Mouse (Mus musculus): Measurements from ENCODE around the gene Bglap.
"Not testable (repeated sequence)": the region's sequence is repeated elsewhere in the genome, so short reads cannot be mapped to it uniquely, and the experiment has no call there.

Gene Bglap

GRCm38 (mm10) chr3:88384364-88384763 lies at the start of gene Bglap:
TSS of gene Bglap (minus strand) at chr3:88384464.
- no peak for DNase-seq (ENCODE audit: low spot score)

- not testable (repeated sequence) for DNase-seq (ENCODE audit: low spot score)
These were observed 44.4 kb upstream of the Bglap start for GRCm38 (mm10) chr3:88428639-88429038.

- no peak for DNase-seq (ENCODE audit: low spot score)
These were observed 43.2 kb upstream of the Bglap start for GRCm38 (mm10) chr3:88427342-88427905.

- no peak for DNase-seq (ENCODE audit: low spot score)
These were observed 41.6 kb upstream of the Bglap start for GRCm38 (mm10) chr3:88425708-88426420.

GRCm38 (mm10) chr3:88425330-88425689 lies 41.0 kb upstream of the Bglap start:
- DNase-seq (ENCODE audit: low spot score): no peak

GRCm38 (mm10) chr3:88424605-88425329 lies 40.5 kb upstream of the Bglap start, which contains the start of gene Slc25a44:
TSS of gene Slc25a44 (minus strand) at chr3:88425139.
- peak; percentile 99 for DNase-seq (ENCODE audit: low spot score)

GRCm38 (mm10) chr3:88422020-88422720 lies 37.9 kb upstream of the Bglap start:
- DNase-seq (ENCODE audit: low spot score): peak; percentile 12

GRCm38 (mm10) chr3:88420771-88421170 lies 36.5 kb upstream of the Bglap start:
- DNase-seq (ENCODE audit: low spot score): no peak

- no peak for DNase-seq (ENCODE audit: low spot score)
These were observed 33.8 kb upstream of the Bglap start for GRCm38 (mm10) chr3:88418016-88418415.

GRCm38 (mm10) chr3:88415668-88416067 lies 31.4 kb upstream of the Bglap start:
- no peak for DNase-seq (ENCODE audit: low spot score)

GRCm38 (mm10) chr3:88412636-88413035 lies 28.4 kb upstream of the Bglap start:
- no peak for DNase-seq (ENCODE audit: low spot score)

- DNase-seq (ENCODE audit: low spot score): no peak
These were observed 27.4 kb upstream of the Bglap start for GRCm38 (mm10) chr3:88411681-88412080.

GRCm38 (mm10) chr3:88410645-88411031 lies 26.4 kb upstream of the Bglap start:
- peak; percentile 12 for DNase-seq (ENCODE audit: low spot score)

GRCm38 (mm10) chr3:88409741-88410644 lies 25.7 kb upstream of the Bglap start, which contains the start of gene Pmf1:
TSS of gene Pmf1 (minus strand) at chr3:88410331.
- peak; percentile 96 for DNase-seq (ENCODE audit: low spot score)

GRCm38 (mm10) chr3:88408953-88409352 lies 24.7 kb upstream of the Bglap start:
- no peak for DNase-seq (ENCODE audit: low spot score)

GRCm38 (mm10) chr3:88407529-88407928 lies 23.3 kb upstream of the Bglap start:
- DNase-seq (ENCODE audit: low spot score): no peak

GRCm38 (mm10) chr3:88407090-88407489 lies 22.8 kb upstream of the Bglap start:
- peak; percentile 93 for DNase-seq (ENCODE audit: low spot score)

GRCm38 (mm10) chr3:88403522-88404230 lies 19.4 kb upstream of the Bglap start:
- DNase-seq (ENCODE audit: low spot score): no peak

GRCm38 (mm10) chr3:88398666-88399065 lies 14.4 kb upstream of the Bglap start:
- no peak for DNase-seq (ENCODE audit: low spot score)

GRCm38 (mm10) chr3:88395742-88396141 lies 11.5 kb upstream of the Bglap start:
- DNase-seq (ENCODE audit: low spot score): no peak

- no peak for DNase-seq (ENCODE audit: low spot score)
These were observed 11.0 kb upstream of the Bglap start for GRCm38 (mm10) chr3:88395288-88395687.
